Mouse (Mus musculus): ENCODE results near the gene Ski. TPM values are rescaled to one million over a fixed set of nuclear protein-coding genes. Genes with fewer than 3 reads are reported as not detected.

Gene Ski
- total and polyA plus RNA-seq, 2 experiments from 2014 or later = 8.4 to 63.1 TPM

DNA sequence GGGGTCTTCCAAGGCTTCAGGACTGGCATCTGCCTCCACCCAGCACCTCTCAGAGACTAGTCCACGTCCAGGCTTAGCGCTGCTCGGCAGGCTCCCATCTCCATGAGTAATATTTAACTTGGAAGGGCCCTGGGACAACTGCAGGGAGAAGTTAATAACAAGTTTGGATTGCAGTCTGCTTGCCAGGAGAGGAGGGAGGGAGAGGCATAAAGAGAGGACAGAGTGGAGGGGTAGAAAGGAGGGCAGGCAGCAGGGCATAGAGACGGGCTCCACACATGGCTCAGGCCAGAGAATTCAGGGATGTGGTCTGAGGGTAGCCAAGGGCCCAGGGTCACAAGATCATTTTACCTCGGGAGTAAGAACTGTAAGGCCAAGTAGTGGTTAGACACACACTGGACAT, 15.9 kb upstream of the Ski start:
- no peak overlapping the region for H3K4me3 ChIP-seq (ENCODE audit: low read depth, low read length)
- DNase-seq (ENCODE audit: low spot score) (no peak), ATAC-seq (ENCODE audit: low FRiP score) (no peak)
- TF ChIP-seq CTCF (IDR thresholded peaks at IDR 0.05) = no peak
- H3K9me3 ChIP-seq (ENCODE audit: low read length) = no peaks in the 10 kb centered on the region
- H3K27me3 ChIP-seq (ENCODE audit: insufficient read depth, low read length) = no peaks in the 10 kb centered on the region
- H3K36me3 ChIP-seq (ENCODE audit: insufficient read depth, low read length) = no peaks in the 10 kb centered on the region
- H3K27ac ChIP-seq (ENCODE audit: low read depth, low read length) = no peak overlapping the region; the same call in 1 of the 2 replicates
- 81% methylated on average over 5 of the region's 5 CpGs for WGBS
- no peak overlapping the region for H3K4me2 ChIP-seq (ENCODE audit: low read depth, low read length, poor library complexity, severe bottlenecking)
- peaks cover 25% of the 10 kb centered on the region for H3K4me1 ChIP-seq (ENCODE audit: insufficient read depth, low read length)
- H3K9ac ChIP-seq (replicated peaks; ENCODE audit: low read length, poor library complexity, severe bottlenecking) = no peak overlapping the region

DNA sequence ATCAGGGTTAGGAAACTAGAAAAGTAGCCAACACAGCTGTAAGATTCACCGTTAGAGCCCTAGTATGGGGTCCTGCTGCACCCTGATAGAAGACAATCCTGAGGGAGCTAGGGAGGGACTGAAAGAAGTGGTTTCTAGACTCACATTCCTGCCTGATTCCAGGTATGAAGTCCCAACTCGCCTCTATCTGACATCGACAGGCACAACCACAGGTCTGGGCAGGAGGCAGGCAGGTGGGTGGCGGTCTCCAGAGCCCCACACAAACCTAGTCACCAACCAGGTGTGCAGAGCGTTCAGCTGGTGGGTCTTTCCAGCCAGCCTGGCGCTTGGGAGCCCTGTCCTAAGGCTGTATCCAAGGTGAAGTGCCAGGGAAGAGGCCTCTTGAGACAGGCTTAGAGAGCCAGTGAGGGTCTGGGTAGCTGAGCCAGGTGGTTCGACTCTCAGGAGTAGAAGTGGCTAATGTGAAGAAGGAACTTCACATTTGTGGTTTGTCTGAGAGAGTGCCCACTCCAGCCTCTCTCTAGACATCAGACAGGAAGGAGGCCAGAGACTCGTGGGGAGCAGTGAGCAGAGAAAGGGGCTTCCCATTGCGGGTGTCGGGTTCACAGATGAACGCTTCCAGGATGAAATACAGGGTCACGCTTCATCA, 14.5 kb upstream of the Ski start:
- no peak for DNase-seq (ENCODE audit: low spot score)
- no peaks in the 10 kb centered on the region for H3K9me3 ChIP-seq (ENCODE audit: low read length)
- TF ChIP-seq CTCF (IDR thresholded peaks at IDR 0.05) = no peak
- H3K27me3 ChIP-seq (ENCODE audit: insufficient read depth, low read length) = no peaks in the 10 kb centered on the region
- H3K4me2 ChIP-seq (ENCODE audit: low read depth, low read length, poor library complexity, severe bottlenecking) = no peak overlapping the region
- H3K4me1 ChIP-seq (ENCODE audit: insufficient read depth, low read length) = peaks cover 26% of the 10 kb centered on the region
- H3K4me3 ChIP-seq (ENCODE audit: low read depth, low read length) = no peak overlapping the region
- ATAC-seq (ENCODE audit: low FRiP score) = no peak
- H3K36me3 ChIP-seq (ENCODE audit: insufficient read depth, low read length) = no peaks in the 10 kb centered on the region
- H3K9ac ChIP-seq (replicated peaks; ENCODE audit: low read length, poor library complexity, severe bottlenecking) = no peak overlapping the region; the same call in 1 of the 2 replicates
- H3K27ac ChIP-seq (ENCODE audit: low read depth, low read length) = 0 out of 2 replicates have a peak overlapping the region, but pooled peaks have one; percentile 89
- WGBS = 77% methylated on average over 12 of the region's 12 CpGs

DNA sequence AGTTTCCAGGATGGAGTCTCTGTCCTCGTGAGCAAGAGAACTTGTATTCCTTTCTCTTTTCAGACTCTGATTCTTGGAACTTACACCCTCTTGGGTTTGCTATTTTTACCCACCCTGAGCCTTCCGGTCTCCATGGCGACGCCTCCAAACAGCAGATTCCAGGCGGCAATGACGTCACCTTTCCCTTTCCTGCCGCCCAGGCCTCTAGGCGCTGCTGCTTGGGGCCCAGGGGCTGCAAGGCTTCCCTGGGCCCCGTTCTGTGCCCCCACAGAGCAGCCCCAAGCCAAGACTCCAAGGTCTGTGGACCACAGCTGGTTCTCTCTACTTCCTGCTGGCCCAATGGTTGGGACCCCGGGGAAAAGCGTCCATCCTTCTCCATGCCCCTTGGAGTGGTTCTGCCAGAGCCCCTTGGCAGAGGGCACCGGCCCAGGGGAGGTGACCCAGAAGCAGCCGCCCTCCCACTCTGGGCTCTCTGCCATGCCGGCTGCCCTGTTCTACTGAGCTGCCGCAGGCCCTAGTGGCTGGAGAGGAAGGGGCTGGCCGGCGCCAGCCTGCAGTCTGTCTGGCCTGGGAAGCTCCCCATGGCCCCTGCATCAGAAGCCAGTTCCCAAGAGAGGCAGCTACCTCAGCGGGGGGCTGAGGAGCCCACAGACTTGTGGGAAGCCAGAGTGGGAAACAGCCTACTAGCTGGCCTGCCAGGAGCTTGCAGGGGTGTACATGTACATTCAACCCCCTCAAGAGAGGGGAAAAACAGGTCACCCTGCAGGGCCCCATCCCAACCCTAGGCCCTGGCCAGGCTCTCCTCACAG, 13.1 kb upstream of the Ski start:
- no peaks in the 10 kb centered on the region for H3K36me3 ChIP-seq (ENCODE audit: insufficient read depth, low read length)
- H3K27me3 ChIP-seq (ENCODE audit: insufficient read depth, low read length) = no peaks in the 10 kb centered on the region
- peak overlapping the region; percentile 42 for H3K9ac ChIP-seq (replicated peaks; ENCODE audit: low read length, poor library complexity, severe bottlenecking)
- DNase-seq (ENCODE audit: low spot score) (peak; percentile 91), ATAC-seq (ENCODE audit: low FRiP score) (peak; percentile 88)
- TF ChIP-seq CTCF (IDR thresholded peaks at IDR 0.05) = peak; percentile 37
- 15% methylated on average over 18 of the region's 18 CpGs for WGBS
- H3K4me1 ChIP-seq (ENCODE audit: insufficient read depth, low read length) = peaks cover 26% of the 10 kb centered on the region
- H3K4me2 ChIP-seq (ENCODE audit: low read depth, low read length, poor library complexity, severe bottlenecking) = peak overlapping the region; percentile 38
- H3K9me3 ChIP-seq (ENCODE audit: low read length) = no peaks in the 10 kb centered on the region
- H3K27ac ChIP-seq (ENCODE audit: low read depth, low read length) = peak overlapping the region; percentile 89
- 0 out of 2 replicates have a peak overlapping the region, but pooled peaks have one; percentile 5 for H3K4me3 ChIP-seq (ENCODE audit: low read depth, low read length)

DNA sequence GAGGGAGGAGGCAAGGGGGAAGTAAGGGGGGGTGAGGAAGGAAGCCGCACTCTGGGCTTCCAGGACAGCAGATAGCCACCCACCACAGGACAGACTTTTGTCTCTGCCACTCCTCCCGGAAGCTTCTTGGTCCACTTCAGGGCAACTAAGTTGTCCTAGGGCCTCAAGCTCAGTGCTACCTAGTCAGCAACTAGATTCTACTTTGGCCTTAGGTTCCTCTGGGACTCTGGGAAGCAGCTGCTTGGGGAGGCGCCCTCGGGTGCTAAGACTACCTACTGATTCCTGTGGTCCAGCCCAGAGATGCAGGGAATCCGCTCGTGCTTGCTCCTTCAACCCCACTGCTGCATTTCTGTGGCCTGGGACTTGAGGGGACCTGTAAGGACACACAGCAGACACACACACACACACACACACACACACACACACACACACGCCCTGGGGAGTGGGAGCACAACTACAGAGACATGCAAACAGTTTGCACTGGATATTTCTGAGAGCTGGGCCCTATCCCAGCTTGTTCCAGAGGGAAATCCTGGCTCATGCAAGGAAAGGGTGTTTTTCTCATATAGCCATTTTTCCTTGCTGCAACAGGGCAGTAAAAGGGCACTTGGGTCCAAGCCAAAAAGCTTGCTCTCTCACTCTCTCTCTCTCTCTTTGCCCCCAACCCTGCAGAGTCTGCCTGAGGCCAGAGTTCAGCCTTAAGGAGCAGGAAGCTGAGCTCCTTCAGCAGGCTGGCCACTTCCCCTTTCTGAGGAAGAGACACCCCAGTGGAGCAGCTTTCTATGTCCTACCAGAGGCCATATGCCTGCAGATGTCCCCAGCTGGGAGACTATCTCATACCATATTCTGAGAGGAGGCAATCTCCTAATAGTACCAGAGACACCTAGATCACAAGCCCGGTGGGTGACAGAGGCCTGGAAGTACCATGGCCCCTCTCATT, 12.2 kb upstream of the Ski start:
- TF ChIP-seq CTCF (IDR thresholded peaks at IDR 0.05) = no peak
- Histone ChIP-seq H3K4me3 (ENCODE audit: low read depth, low read length) (no peak overlapping the region), H3K4me1 (ENCODE audit: insufficient read depth, low read length) (peaks cover 26% of the 10 kb centered on the region), H3K4me2 (ENCODE audit: low read depth, low read length, poor library complexity, severe bottlenecking) (peak overlapping the region; percentile 38; the same call in 1 of the 2 replicates), H3K36me3 (ENCODE audit: insufficient read depth, low read length) (no peaks in the 10 kb centered on the region), H3K27me3 (ENCODE audit: insufficient read depth, low read length) (no peaks in the 10 kb centered on the region), H3K9me3 (ENCODE audit: low read length) (no peaks in the 10 kb centered on the region), H3K9ac (replicated peaks; ENCODE audit: low read length, poor library complexity, severe bottlenecking) (0 out of 2 replicates have a peak overlapping the region, but pooled peaks have one; percentile 13), H3K27ac (ENCODE audit: low read depth, low read length) (peak overlapping the region; percentile 89)
- DNase-seq (ENCODE audit: low spot score) = no peak
- no peak for ATAC-seq (ENCODE audit: low FRiP score)
- WGBS = 66% methylated on average over 8 of the region's 8 CpGs

DNA sequence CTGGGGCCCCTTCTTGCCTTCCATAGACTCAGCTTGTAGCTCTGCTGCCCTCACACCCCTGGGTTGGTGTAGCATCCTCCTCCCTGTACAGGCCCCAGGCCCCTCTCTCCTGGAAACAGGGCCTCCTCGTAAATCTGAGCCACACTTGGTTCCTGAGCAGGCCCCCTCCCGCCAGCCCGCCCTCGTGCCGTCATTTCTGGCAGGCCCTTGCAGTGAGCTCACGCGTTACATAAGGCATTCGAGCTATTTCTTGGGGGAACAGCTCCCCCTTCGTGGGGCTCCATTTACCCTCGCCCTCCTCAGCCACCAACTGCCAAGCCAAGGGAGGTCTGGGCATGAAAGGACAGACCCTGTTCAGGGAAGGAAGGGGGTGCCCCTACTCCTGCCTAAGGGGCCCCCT, 11.5 kb upstream of the Ski start:
- 0 out of 2 replicates have a peak overlapping the region, but pooled peaks have one; percentile 13 for H3K9ac ChIP-seq (replicated peaks; ENCODE audit: low read length, poor library complexity, severe bottlenecking)
- 30% methylated on average over 10 of the region's 10 CpGs for WGBS
- no peak overlapping the region for H3K4me3 ChIP-seq (ENCODE audit: low read depth, low read length)
- no peaks in the 10 kb centered on the region for H3K27me3 ChIP-seq (ENCODE audit: insufficient read depth, low read length)
- H3K27ac ChIP-seq (ENCODE audit: low read depth, low read length) = peak overlapping the region; percentile 89
- no peaks in the 10 kb centered on the region for H3K9me3 ChIP-seq (ENCODE audit: low read length)
- TF ChIP-seq CTCF (IDR thresholded peaks at IDR 0.05) = no peak
- H3K4me1 ChIP-seq (ENCODE audit: insufficient read depth, low read length) = peaks cover 26% of the 10 kb centered on the region
- H3K4me2 ChIP-seq (ENCODE audit: low read depth, low read length, poor library complexity, severe bottlenecking) = no peak overlapping the region
- DNase-seq (ENCODE audit: low spot score) (peak; percentile 54), ATAC-seq (ENCODE audit: low FRiP score) (peak; percentile 19; the same call in 1 of the 2 replicates)
- no peaks in the 10 kb centered on the region for H3K36me3 ChIP-seq (ENCODE audit: insufficient read depth, low read length)

Data from midbrain, postnatal 0 days (tissue).